Mouse (Mus musculus) ovary, postnatal 36 days (tissue): ENCODE results near the gene Olfr654.
A peak's percentile ranks its signal among the peaks of the same experiment; 100 is the strongest.

ENCODE experiments used
- DNase-seq: peaks from one replicate; pipeline ENCODE4 v3.0.0; 2022; ENCODE audit warnings: low spot score, mixed read lengths

The Olfr654 gene

DNA sequence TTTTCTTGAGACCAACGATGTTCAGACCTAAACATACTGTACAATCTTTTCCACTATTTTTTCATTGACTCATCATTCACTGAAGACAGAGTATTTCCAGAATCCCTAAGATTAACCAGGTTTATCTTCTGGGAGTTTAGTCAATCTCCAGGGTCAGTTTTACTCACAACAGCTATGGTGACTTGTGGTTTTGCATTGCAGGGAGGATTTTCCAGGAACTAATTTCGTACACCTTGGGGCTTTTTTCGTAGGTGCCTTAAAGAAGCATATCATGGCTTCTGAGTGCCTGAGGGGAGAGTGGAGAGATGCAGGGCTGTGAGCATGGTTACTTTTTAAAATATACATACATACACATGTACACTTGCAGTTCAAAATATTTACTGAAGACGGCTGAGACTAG is at the start of gene Olfr654:
TSS of gene Olfr654 (plus strand) at position 301 of the 400 bp plus-strand sequence.
- no peak for DNase-seq

DNA sequence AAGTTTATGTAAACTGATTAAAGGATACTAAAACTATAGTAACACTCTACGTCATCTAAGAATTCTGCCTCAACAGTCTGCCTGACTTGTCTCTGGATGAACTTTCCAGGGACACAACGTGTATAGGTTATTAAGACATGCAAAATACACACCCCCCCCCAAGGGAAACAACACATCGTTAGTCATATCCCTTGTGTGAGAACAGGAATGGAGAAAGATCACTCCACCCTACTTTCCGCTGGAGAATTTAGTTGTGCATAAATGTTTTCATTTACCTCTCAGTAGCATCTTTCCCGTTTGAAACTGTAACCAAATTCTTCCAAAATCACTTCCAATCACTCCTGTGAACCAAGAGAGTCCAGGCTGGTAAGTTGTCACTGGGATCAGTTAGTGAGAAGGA is 37.0 kb upstream of the Olfr654 start, which contains the start of gene Olfr651:
TSS of gene Olfr651 (plus strand) at position 301 of the 400 bp plus-strand sequence.
- DNase-seq = no peak

DNA sequence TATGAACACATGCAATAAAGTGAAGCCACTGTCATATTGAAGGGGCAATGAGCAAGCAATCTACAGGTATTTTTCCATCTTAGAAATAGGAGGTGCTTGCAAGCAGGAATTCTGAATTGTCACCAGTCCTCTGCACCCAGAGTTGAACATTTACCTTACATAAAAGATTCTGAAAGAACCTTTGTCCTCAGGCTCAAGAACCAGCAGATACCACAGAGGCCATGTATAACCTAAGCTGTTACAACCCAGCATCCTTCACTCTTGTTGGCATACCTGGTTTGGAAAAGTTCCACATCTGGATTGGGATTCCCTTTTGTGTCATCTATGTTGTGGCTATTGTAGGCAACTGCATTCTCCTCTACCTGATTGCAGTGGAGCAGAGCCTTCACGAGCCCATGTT is 34.1 kb upstream of the Olfr654 start:
- DNase-seq = no peak

DNA sequence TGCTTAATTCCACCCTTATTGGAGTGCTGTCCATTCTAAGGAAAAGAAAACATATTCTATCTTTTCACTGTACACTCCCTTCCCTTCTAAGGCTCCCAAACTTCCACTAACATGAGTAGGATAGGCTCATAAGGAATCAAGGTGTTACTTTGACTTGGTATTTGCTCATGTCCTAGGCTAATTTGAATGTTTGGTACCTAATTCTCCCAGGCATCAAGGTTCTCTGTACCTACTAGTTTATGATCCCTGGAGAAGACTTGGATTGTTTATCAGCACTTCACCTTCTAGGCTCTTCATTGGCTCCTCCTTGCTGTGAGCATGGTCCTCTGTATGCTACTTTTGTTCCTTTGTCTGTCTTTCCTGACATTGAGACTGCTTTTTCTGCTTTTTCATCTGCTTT is 26.2 kb upstream of the Olfr654 start, which contains the start of gene Olfr652:
TSS of gene Olfr652 (plus strand) at position 301 of the 400 bp plus-strand sequence.
- DNase-seq = no peak

DNA sequence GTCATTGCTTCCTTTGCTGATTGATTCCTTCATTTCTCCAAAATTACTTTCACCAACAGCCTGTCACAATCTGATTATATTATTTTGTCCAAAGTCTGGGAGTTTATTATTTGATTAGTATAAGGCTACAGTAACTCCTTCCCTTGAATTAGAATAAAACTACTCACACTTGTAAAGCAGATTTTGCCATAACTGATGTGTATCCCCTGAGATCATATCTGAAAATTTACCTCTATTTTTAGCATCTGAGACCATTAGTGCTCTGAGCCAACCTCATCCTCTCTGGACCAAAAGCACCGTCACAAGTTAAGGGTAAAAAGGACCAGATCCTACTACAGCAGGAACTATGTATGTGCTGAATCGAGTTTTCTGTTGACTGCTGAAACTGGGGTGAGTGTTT is 9.8 kb upstream of the Olfr654 start, which contains the start of gene Olfr653:
TSS of gene Olfr653 (plus strand) at position 301 of the 400 bp plus-strand sequence.
- no peak for DNase-seq

DNA sequence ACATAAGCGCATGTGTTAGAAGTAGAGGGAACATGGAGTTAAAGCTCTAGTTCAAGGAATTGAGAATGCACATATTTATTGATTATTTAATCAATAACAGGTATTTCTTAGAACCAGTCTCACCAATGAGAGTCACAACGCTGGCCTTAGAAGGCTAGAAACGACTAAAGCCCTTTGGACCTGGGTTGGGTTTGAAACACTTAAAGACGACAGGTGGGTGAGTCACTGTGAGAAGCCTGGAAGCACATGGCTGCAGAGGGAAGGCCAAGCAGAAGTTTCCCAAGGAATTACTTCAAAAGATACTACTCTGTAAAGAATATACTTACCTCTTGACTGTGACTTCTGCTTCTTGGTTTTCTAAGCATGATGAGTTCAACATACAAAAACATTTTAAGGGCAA is 6.0 kb upstream of the Olfr654 start:
- DNase-seq = no peak

DNA sequence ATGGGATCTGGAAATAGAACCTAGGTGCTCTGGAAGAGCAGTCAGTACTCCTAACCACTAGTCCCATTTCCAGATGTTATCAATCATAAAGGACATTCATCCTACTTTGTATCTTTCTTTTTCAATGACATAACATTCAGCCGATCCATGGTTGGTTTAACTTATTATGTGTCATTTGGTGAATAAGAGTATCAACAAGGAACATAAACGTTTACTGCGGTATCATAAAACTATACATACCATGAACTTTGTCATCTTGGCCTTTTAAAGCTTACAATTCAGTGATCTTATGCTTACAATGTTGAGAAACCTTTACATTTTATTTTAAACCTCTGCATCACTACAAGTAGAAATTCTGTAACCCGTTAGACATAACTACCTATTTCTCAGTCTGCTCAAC is 5.4 kb upstream of the Olfr654 start:
- DNase-seq = no peak

DNA sequence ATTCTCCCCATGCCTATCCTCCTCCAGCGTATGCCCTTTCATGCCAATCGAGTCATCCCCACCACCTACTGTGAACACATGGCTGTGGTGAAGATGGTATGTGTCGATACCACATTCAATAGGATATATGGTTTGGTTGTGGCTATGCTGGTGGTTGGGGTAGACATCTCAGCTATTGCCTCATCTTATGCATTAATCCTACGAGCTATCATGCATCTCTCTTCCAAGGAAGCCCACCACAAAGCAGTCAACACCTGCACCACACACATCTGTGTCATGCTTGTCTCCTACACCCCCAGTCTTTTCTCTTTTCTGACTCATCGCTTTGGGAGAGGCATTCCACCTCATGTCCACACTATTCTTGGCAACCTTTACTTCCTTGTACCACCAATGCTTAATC is 1.4 kb downstream of the Olfr654 start:
- DNase-seq = no peak

DNA sequence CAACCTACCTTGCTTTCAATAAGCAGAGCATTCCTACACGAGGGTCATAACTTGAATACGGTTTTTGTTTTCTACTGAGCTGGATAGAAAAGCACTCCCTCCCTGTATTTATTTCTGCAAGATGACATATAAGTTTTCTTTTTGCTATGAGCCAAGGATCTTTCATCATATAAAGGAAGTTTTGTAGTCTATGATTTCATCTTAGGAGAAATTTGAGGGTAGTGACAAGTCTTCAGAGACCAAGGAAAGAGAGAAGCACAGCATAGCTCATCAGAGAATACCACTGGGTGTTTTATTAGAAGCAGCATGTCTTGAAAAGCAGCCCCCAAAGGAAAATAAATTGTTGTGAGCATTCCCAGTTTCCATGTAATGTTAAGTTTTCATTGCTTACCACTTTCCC is 14.9 kb downstream of the Olfr654 start, which contains the start of gene Olfr655:
TSS of gene Olfr655 (minus strand) at position 101 of the 400 bp plus-strand sequence.
- no peak for DNase-seq

DNA sequence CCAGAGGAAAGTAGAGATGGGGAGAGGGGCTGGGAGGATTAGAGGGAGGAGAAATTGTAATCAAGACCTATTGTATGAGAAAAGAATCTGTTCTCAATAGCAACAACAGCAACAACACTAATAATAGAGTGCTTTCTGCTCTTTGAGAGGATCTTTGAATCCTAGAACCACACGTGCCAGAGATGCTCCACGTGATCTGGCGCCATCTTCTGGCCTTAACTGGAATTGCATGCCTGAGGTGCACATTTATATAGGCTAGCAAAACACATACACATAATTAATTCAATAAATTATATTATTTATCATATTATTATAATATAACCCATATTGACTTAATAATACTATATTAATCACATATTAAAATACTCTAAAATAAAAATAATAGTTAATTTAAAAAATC is 16.3 kb downstream of the Olfr654 start:
- DNase-seq = peak; percentile 6

DNA sequence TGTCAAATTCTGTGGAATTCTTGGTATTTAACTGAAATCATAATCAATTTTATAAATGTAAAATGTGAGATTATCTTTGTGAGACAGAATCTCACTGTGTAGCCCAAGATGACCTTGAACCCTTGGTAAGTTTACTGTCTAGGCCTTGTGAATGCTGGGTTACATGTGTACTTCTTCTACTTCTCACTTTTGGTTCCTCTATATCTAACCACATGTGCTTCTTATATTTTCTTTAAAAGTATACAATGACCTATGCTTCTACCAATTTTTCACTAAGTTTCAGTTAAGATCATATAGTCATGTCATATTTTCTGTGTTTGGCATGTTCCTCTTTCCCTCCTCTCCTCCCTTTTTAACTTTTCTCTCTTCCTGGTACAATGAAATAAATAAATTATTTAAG is 17.9 kb downstream of the Olfr654 start:
- no peak for DNase-seq

DNA sequence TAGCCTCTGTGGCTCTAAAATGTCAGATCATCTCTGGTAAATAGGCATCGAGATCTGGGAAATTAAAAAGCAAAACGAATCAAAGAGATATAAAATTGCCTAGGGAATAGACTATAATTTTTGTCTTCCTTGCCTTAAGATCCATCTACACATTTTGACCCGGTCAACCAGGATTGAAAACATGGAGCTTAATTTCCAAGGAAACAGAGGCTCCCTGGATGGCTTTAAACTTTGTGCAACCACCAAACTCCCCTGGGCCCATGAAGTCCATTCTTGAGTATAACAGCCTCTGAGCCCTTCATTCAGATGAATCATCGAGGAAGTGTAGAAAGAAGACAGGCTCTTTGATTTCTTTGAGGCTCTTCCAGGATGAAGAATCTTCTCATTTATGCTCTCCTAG is 26.8 kb downstream of the Olfr654 start, which contains the start of gene Olfr656:
TSS of gene Olfr656 (plus strand) at position 301 of the 400 bp plus-strand sequence.
- DNase-seq = no peak

DNA sequence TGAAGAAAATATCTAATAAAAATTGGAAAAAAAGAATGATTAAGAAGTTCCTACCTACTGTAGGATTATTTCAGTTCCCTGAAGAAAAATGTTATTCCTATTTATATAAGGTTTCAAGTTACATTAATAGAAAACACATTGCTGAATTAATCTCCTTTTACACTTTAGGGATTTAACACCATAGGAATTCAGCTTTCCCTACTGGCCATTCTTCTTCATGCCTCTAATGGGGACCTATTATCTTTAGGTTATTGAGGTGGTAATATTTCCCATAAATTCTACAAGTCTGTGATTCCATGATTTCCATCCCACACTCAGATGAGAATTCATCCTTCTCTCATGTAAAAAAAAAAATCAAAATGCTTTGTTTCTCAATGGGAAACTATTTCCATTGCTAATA is 37.7 kb downstream of the Olfr654 start, which contains the start of gene Olfr657:
TSS of gene Olfr657 (plus strand) at position 301 of the 400 bp plus-strand sequence.
- no peak for DNase-seq
